Mouse (Mus musculus) B cell, adult 62 days (primary cell): Measurements from ENCODE around the gene Nudt5. TPM values are rescaled to one million over a fixed set of nuclear protein-coding genes. Genes with fewer than 3 reads are reported as not detected.

Experiments used
- total RNA-seq: library from RNA; stranded (reverse); gene quantifications from 4 replicates; pipeline ENCODE4 v1.2.4, GENCODE M21; 2023

The Nudt5 gene
- total RNA-seq = 24.5 to 30.3 TPM (median 28.6 TPM) in 4 replicates

DNA sequence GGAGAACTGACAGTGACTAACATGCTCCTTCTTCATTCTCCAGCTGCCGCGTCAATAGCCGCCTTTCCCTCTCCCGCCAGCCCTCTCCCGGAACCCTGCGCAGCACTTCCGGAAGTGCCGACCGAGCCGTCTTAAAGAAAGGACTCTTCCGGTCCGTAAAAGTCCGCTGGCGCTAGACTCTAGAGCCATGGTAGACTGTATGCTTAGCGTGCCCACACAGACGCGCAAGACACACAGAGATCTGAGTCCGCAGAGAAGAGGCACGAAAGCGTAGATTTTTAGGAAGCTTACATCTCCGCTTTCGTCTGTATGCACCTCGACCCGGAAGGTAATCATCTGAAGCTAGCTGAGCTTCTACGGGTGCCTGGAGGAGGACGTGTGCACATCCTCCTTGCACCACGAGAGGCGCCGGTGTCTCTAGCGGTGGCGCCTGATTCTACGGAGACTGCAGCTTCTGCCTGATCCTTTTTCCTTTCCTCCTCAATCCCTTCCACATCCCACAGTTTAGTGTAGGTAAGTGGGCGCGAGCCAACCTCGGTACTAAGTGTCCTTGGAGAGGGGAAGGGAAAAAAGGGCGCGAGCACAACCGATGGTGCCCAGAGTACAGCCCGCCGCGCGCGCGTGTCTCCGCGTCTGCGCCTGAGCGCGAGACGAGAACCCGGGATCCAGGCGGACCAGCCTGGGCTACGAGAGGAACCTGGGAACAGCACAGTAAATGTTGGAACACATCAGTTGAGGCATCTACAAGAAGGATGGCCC, at the start of gene Nudt5, which contains the start of gene Cdc123:
Gene Nudt5, plus strand, starts transcription at position 147 of the 759 bp plus-strand sequence.
Gene Cdc123, minus strand, starts transcription at position 292 of the 759 bp plus-strand sequence.

GRCm38 (mm10) chr2:5862834-5863233, 18.0 kb downstream of the Nudt5 start, which contains the start of gene Gm13199:
Gene Gm13199 (minus strand): TSS chr2:5862934.

DNA sequence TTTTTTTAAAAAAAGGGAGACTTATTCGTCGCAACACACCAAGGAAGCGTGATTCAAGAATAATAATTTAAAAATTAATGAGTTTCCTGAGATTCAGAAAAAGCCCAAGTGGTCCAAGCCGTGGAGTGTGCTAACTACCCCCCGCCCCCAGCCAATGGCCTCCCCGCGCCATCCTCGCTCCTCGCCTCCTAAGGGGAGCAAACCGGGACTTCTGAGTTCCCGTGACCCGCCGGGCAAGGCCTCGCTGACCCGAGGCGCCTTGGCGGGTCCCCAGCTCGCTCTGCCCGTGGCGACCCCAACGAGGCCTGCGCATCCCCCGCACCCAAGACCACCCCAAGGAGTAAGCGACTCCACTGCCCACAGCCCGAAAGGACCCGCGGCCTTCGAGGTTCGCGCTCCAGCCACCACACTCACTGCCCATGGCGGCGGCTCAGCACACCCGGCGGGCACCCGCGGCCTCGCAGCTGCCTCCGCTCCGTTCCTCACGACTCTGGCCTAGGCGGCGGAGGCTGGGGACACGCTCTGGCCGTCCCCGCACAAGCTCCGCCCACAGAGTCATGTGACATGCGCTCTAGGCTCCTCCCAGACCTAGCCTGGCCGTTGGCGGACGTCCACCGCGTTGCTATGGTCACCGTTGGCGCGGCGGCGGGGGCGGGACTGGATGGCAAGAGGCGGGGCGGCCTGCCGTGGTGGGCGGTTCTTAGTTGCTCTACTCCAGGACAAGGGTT, 50.2 kb downstream of the Nudt5 start, which contains the start of gene Sec61a2:
Gene Sec61a2, minus strand, starts transcription at position 590 of the 728 bp plus-strand sequence.

Other genes with a start within 250 kb of the Nudt5 start
- 53.6 to 70.1 TPM (median 55.7 TPM) in 4 replicates for gene Camk1d, start 130.5 kb upstream of the Nudt5 start, total RNA-seq
- gene Cdc123, start 145 bp downstream of the Nudt5 start, total RNA-seq = 80.0 to 107 TPM (median 88.6 TPM) in 4 replicates
- 0.83 to 3.2 TPM (median 2.6 TPM) in 4 replicates for gene Gm13199, start 17.9 kb downstream of the Nudt5 start, total RNA-seq
- 25.6 to 36.6 TPM (median 31.1 TPM) in 4 replicates for gene Sec61a2, start 50.4 kb downstream of the Nudt5 start, total RNA-seq
- gene Dhtkd1, start 97.8 kb downstream of the Nudt5 start, total RNA-seq = 0.69 to 2.7 TPM (median 1.5 TPM) in 4 replicates
- 55.8 to 66.7 TPM (median 58.0 TPM) in 4 replicates for gene Upf2, start 106.5 kb downstream of the Nudt5 start, total RNA-seq